Mouse (Mus musculus): ENCODE data around the gene Naa25. TPM values are rescaled to one million over a fixed set of nuclear protein-coding genes. Genes with fewer than 3 reads are reported as not detected.

Naa25 gene
- total RNA-seq, 2 experiments from 2014 or later, result 22.3 to 23.8 TPM

GRCm38 (mm10) chr5:121451644-121452025 is 53.9 kb downstream of the Naa25 start, which contains the start of gene Tmem116:
Gene Tmem116, plus strand, starts transcription at chr5:121451893.
- DNase-seq (ENCODE audit: low spot score in 2 of 2), result peak in 1 of 2 experiments; percentile 39

- DNase-seq (ENCODE audit: low spot score in 2 of 2), result peak; percentile 99 to 100
These were observed 54.5 kb downstream of the Naa25 start, which contains the start of gene Erp29 for GRCm38 (mm10) chr5:121452026-121452869. Gene Erp29, minus strand, starts transcription at chr5:121452506.

DNA sequence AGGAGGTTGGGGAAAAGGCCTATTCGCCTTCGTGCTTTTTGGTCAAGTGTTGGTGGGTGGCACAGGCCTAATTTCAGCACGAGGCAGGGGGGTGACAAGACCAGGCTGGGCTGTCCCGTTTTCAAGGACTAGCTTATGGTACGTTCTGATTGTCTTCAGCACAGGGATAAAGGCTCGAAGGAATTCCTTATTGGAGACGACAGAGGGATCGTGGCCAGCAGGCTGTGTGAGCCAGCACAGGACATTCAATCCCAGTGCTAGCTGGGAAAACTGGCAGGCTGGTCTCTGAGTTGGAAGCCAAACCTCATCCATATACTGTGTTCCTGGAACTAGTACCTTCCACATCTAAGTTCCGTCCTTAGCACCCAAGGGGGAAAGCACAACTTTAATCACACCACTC is 55.2 kb downstream of the Naa25 start:
- DNase-seq (ENCODE audit: low spot score in 2 of 2), result peak in 1 of 2 experiments; percentile 80

DNA sequence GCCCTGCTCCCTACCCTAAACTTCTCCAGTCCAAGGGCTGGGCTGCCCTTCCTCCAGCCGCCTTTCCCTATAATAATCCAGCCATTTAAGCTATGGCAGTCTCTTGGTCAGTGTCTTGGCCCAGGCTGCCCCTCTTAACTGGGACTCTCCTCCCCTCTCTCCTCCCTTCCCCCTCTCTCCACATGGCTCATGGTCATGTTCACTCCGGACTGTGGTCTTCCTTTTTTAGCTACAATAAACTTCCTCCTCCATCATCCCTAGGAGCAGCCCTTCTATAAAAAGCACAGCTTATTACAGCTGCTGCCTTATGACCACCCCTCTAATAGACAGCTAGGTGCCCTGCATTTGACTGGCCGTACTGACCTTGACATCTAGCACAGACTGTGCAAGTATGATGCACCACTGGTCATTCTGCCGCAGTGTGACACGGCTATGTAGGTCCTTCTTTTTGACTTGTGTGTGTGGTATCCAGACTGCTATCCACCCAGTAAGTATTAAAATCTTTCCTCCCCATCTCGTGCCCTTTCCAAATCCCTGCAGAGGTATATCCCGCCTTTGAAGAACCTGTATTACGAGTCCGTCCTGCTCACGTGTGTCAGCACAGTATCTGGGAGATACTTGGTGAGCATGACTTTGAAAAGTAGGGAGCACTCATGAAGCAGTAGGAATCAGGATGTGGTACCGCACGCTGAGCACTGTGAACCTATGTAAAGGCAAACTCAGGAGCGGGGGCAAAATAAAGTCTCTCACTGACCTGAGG is 56.2 kb downstream of the Naa25 start:
- no peak for DNase-seq (ENCODE audit: low spot score in 2 of 2)

- no peak for DNase-seq (ENCODE audit: low spot score in 2 of 2)
These were observed 56.7 kb downstream of the Naa25 start for GRCm38 (mm10) chr5:121454503-121454782.

- DNase-seq (ENCODE audit: low spot score in 2 of 2), result no peak
These were observed 58.0 kb downstream of the Naa25 start for GRCm38 (mm10) chr5:121455510-121456265.

GRCm38 (mm10) chr5:121461339-121462170 is 63.8 kb downstream of the Naa25 start:
- DNase-seq (ENCODE audit: low spot score in 2 of 2), result no peak

GRCm38 (mm10) chr5:121462171-121462502 is 64.4 kb downstream of the Naa25 start:
- no peak for DNase-seq (ENCODE audit: low spot score in 2 of 2)

DNA sequence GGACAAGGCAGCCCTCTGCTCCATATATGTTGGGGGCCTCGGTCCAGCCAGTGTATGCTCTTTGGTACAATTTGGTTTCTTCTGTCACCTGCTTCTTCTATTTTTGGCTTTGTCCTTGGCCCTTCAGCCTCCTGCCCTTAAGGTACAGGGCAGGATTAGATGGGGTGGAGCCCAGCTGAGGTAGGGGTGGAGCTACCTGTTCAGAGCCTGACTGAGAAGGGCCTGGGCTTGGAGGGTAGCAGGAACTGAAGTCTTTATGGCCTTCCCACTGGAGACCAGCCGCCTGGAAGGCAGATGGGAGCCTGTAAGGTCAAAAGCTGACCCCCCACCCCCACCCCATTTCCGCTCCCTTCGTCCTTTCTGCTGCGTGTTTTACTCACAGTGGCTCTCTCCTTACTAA is 65.2 kb downstream of the Naa25 start:
- DNase-seq (ENCODE audit: low spot score in 2 of 2), result no peak

DNA sequence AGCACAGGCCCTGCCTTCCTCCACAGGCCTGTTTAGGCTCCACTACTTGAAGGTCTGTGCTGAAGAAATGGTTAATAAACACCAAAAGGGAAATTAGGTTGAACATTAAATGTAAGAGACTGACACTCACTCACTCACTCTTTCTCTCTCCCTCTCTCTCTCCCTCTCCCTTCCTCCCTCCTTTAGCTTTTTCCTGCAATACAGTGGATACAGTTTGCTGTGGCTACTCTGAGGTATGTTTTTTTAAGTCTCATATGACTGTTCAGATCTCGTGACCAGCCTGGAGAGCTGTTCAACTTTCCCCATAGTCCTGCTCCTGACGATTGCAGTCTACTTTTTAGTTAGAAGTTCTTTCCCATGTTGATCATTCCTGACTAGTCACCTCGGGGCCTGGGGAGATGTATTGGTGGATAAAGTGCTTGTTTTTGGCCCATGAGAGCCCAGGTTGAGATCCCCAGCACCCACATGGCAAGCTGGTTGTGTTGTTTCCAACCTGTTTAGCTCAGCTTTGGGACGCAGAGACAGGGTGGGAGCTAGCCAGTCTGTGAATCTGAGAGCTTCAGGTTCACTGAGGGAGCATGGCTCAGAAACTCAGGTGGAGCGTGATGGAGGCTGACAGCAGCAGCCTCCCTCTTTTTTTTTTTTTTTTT is 66.0 kb downstream of the Naa25 start:
- DNase-seq (ENCODE audit: low spot score in 2 of 2), result no peak

- no peak for DNase-seq (ENCODE audit: low spot score in 2 of 2)
These were observed 71.8 kb downstream of the Naa25 start for GRCm38 (mm10) chr5:121469566-121469965.

DNA sequence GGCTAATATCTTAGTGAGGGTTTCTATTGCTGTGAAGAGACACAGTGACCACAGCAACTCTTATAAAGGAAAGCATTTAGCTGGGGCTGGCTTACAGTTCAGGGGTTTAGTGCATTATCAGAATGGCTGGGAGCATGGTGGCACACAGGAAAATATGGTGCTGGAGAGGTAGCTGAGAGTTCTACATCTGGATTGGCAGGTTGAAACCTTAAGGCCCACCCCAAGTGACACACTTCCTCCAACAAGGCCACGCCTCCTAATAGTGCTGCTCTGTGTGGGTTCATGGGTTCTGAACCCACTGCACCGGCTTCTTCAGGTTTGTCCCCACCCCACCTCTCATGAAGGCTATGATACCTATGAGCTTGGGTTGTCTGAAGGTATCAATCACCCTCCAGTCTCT is 74.7 kb downstream of the Naa25 start:
- DNase-seq (ENCODE audit: low spot score in 2 of 2), result no peak

DNA sequence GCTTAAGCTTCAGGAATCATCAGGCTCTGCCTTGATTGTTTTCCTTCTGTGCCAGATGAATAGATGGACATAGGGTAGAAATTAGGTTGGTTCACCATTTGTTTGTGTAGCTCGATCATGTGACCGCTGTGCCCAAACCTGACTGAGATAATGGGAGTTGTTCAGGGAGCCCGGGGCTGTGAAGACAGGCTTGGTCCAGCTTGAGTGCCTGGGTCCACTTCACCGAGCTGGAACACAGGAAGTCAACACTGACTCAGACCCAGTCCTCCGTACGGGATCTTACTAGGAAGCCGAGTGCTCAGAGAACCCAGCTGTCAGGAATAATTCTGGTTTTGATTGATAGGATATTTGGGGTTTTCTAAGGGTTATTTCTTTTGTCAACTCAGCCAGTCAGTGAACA is 76.9 kb downstream of the Naa25 start:
- DNase-seq (ENCODE audit: low spot score in 2 of 2), result no peak

- no peak for DNase-seq (ENCODE audit: low spot score in 2 of 2)
These were observed 78.3 kb downstream of the Naa25 start for GRCm38 (mm10) chr5:121476040-121476439.

- DNase-seq (ENCODE audit: low spot score in 2 of 2), result no peak
These were observed 79.9 kb downstream of the Naa25 start for GRCm38 (mm10) chr5:121477680-121478079.

GRCm38 (mm10) chr5:121484801-121485200 is 87.1 kb downstream of the Naa25 start:
- DNase-seq (ENCODE audit: low spot score in 2 of 2), result no peak

- DNase-seq (ENCODE audit: low spot score in 2 of 2), result peak in 1 of 2 experiments; percentile 21
These were observed 95.6 kb downstream of the Naa25 start for GRCm38 (mm10) chr5:121493305-121493704.

Data from gastrocnemius, postnatal 4 days (tissue).